Mouse (Mus musculus) olfactory bulb, adult 2 months (tissue): ENCODE results near the gene Ankrd11.

ENCODE experiments used
- CTCF ChIP-seq: fragments of 200-500 bp; IDR thresholded peaks from 2 replicates; pipeline ENCODE4 v1.5.1; 2012; ENCODE audit warnings: low read depth, mild to moderate bottlenecking, low read length, moderate library complexity; ENCODE audit not compliant: insufficient read depth
- POLR2A ChIP-seq: fragments of 200-500 bp; IDR thresholded peaks from 2 replicates; pipeline ENCODE4 v1.6.1; 2012; ENCODE audit warnings: mild to moderate bottlenecking, low read depth, low read length, moderate library complexity; ENCODE audit not compliant: insufficient read depth

GRCm38 (mm10) chr8:123021259-123021658 lies 20.8 kb downstream of the Ankrd11 start:
- TF ChIP-seq CTCF (no peak), POLR2A (no peak)
